Mouse (Mus musculus): ENCODE results near the gene Pde6d. TPM values are rescaled to one million over a fixed set of nuclear protein-coding genes. Genes with fewer than 3 reads are reported as not detected.

Gene Pde6d
- 10 to 100 TPM; 41.7 to 44.1 TPM for total RNA-seq (2021)

DNA sequence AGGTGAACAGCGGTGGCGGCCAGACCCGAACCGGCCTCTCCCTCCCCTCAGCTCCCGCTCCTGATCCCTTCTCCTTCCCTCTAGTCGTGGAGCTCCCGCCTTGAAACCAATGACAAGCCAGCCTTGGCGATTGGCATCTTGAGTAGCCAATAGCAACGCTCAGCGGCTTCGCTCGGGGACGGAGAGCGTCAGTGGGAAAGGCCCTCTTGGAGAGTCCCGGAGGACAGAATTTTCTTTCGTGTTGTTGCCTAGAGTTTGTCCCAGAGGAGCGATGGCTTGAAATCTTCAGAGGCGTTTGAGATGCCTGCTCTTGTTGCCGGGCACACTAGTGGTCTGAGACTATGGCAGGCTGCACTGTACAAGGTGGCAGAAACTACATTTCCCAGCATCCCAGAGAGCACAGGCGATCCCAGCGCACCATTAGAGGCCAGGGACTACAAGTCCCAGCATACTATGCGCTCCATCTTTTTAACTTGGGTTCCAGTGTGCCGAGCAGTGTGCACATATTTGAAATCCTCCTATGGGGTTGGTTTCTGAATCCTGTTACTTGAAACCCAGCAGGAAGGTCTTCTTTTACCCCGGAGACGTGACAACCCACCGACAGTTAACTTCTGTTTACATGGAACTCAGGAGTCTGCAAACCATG, at the start of gene Pde6d, which contains the start of gene Cops7b:
Pde6d (minus strand) TSS at position 179 of the 646 bp plus-strand sequence.
Cops7b (plus strand) TSS at position 454 of the 646 bp plus-strand sequence.
- DNase-seq = peak; percentile 97 to 98
- intact Hi-C loops (cut with DNase I) = loop anchor here (5.0 kb wide), 2 partner anchors 80 to 145 kb away; no protein-coding TSS in a partner anchor

DNA sequence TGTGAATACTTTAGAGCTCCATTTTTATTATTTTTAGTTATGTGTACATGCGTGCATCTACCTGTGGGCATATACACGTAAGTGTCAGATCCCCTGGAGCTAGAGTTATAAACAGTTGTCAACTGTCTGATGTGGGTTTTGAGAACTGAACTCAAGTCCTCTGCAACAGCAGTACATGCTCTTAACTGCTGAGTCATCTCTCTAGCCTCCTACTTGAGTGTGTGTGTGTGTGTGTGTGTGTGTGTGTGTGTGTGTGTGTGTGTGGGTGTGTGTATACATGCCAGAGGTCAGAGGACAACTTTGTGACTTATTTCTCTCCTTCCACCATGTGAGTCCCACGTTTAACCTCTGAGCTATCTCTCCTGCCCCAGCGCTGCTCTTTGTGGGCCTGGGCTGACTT, 48.1 kb upstream of the Pde6d start:
- intact Hi-C loops (cut with DNase I) = no loop called here
- DNase-seq = no peak

DNA sequence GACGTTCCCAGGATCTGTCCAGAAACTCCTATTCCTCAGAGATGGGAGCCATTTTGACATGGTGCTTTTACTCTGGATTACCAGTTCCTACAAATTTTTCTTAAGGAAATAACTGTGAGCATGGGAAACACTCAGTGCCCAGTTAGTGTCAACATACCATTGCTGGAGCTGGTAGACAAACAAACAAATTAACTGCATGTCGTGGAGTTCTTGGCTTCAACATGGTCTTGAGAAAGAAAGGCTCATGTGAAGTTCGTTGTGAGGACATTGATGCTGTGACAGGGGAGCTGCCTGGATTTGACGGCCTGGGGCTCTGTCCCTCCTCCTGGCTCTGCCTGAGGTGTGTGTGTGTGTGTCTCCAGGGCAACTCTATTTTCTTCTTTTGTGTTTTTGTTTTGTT, 47.5 kb upstream of the Pde6d start:
- intact Hi-C loops (cut with DNase I) = no loop called here
- DNase-seq = no peak

DNA sequence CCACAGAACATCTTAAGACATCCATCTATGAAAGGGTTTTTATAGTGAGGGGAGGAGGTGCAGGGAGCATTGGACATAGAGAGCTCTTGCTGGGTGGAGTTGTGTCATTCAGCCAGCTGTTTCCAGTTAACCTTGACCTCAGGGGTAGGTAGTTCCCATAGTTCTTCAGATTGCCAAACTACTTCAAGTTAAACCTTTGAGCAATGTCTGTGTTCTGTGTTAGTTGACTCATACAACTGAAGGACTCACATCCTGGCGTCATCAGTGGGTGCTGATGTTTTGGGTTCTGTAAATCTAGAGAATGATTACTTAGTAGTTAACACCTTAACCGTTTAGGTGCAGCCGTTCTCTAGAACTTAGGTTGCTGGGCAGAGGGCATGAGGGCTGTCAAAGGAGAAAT, 45.8 kb upstream of the Pde6d start:
- no peak for DNase-seq
- intact Hi-C loops (cut with DNase I) = no loop called here

DNA sequence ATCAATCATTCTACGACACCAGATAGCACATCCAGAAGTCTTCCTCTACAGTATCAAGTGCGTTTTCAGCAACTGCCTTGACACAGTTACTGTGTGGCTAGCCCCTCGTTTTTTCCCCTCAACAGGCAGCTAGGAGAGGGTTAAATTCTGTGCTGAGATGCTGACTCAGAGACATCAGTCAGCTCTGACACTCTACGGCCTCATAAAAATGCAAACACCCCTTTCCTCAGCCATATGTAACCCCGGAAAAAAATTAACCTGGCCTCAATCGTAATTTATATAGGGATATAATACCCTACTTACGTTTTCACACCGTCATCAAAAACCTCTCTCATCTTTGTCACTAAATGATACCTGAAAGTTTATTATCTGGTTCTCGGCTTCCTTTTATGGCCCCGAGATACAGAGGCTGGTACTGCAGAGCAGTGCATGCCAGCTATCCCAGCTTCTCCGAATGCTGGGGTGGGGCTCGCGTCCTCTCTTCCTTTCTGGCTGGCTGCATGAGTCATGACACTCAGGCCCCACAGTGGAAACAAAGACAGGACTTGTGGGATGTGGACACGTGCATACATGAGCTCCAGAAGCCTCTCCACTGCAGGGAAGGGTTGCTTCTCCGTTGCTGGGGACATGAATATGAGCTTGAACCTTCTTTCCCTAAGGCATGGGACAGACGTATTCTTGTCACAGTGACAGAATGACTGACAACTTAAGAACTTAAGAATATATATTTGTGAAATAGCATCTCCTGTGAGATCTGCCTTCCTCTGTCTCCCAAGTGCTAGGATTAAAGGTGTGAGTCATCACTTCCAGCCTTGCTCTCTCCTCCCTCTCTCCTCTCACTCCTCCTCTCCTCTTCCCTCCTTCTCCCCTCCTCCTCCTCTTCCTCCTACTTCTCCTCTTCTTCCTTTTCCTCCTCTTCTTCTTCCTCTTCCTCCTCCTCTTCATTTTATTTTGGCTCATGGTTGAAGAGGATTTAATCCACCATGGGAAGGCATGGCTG, 40.9 kb upstream of the Pde6d start:
- intact Hi-C loops (cut with DNase I) = no loop called here
- no peak for DNase-seq

DNA sequence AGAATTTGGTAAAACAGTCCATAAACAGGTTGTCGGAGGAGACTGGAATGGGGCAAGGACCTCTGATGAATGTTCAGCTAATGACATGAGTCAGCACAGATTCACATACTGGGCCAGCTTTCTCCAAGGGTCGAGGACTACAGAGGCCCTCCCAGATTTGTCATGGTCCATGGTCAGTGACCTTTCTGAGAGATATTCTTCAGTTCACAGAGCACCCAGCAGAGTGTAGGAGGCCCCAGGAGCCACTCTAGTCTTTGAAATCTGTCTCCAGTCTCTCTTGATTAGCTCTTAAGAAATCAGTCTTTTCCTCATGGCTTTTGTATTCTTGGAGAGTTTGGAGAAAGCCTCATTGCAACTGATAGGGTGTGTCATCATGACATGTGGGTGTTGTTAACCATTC, 39.9 kb upstream of the Pde6d start:
- intact Hi-C loops (cut with DNase I) = no loop called here
- no peak for DNase-seq

DNA sequence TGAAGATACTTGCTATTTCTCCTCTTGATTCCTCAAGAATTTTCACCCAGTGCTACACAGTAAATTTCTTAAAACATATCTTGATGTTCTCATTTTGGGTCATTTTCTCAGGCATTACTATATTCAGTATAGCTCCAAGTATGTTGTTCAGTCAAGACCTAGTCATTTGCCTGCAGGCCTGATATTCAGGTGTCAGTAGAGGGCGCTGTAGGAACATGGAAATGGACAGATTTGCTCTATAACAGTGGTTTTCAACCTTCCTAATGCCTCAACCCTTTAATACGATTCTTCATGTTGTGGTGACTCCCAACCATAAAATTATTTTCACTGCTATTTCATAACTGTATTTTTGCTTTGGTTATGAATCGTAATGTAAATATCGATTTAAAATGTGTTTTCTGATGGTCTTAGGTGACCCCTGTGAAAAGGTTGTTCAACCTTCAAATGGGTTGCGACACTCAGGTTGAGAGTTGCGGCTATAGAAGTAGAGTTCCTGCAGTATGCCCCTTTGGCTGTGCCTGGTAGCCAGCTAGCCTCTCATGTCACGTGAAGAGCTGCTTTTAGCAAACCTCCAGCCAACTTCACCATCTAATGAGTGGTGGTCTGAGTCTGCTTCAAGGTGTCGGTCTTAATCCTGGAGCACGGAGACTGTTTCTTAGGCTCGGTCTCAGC, 36.2 kb upstream of the Pde6d start:
- DNase-seq = peak; percentile 51 to 61
- intact Hi-C loops (cut with DNase I) = loop anchor here (1.0 kb wide), 1 partner anchor 424 kb away; no protein-coding TSS in a partner anchor

DNA sequence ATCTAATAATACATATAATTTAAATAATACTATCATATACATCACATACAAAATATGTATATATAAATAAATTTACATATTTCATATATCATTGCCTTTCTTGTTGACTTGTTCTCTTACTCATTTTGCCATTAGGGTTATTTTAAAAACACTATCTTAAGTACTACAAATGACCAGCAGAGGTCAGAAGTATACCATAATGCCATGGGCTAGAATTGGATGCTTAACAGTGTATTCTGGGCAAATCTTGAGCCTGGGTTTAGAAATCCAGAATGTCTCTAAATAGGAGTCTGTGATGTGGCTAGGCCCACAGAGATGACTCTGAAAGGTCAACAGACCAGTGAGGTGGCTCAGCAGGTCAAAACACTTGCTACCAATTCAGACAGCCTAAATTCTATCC, 31.8 kb upstream of the Pde6d start:
- DNase-seq = no peak
- intact Hi-C loops (cut with DNase I) = loop anchor here (2.0 kb wide), 1 partner anchor 573 kb away; no protein-coding TSS in a partner anchor

DNA sequence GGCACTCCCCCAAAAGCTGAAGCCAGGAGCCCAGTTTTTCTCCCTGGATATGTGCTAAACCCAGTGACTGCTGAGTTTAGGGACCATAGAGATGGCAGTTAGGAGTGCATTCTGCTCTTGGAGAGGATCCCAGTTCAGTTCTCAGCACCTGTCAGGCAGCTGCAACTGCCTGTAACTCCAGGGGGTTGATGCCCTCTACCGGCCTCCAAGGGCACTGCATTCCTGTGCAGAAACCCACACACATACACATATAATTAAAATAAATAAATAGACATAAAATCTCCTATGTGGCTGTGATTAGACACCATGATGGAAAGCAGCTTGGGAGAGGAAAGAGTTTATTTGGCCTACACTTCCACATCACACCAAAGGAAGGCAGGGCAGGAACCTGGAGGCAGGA, 29.7 kb upstream of the Pde6d start:
- intact Hi-C loops (cut with DNase I) = no loop called here
- DNase-seq = no peak

DNA sequence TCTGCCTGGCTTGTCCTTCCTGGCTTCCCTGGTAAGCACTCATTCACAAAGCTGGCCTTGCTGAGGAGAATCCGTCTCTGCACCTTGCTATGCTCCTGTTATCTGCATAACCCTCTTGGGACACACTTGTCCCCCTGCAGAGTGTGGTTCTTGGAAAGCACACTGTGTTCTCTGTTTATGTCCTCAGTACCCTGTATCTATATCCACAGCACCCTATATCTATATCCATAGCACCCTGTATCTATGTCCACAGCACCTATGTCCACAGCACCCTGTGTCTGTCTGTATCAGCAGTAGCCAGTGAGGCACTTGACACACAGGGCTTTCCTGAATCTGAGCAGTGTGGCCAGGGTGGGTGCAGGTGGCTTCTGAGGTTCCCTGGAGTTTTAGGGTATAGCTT, 28.5 kb upstream of the Pde6d start:
- DNase-seq = no peak
- intact Hi-C loops (cut with DNase I) = no loop called here

DNA sequence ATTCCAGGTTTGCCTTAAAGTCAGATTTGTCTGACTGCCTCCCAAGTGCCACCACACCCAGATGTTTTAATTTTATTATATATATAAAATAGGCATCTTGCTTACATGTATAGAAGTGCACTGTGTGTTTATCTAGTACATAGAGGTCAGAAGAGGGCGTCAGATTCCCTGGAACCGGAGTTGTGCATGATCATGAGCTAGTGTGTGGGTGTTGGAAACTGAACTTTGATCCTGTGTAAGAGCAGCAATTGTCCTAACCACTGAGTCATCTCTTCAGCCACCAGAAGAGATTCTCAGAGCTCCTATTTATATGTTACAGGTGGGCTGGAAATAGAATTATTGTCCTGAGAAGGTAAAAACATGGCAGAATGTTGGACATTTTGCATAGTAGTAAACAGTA, 17.7 kb upstream of the Pde6d start:
- intact Hi-C loops (cut with DNase I) = no loop called here

DNA sequence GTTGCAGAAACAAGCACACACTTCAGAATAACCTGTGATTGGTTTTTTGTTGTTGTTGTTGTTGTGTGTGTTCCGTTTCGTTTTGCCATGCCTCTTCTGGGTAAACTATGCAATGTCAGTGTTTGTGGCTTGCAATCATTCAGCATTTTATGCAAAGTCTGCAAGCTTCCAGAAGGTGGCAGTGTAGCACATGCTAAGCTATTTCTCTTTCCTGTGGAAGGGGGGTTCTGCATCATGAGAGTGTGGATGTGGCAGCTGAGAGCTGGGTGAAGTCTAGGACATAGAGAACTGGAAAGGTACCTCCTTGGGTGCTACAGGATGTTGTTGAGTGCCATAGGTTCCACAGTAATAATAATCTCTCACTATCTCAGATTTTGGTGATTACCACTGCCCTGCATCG, 16.1 kb upstream of the Pde6d start:
- intact Hi-C loops (cut with DNase I) = no loop called here
- DNase-seq = no peak

More for the DNA sequence above, 17.7 kb upstream of the Pde6d start:
- DNase-seq = no peak

DNA sequence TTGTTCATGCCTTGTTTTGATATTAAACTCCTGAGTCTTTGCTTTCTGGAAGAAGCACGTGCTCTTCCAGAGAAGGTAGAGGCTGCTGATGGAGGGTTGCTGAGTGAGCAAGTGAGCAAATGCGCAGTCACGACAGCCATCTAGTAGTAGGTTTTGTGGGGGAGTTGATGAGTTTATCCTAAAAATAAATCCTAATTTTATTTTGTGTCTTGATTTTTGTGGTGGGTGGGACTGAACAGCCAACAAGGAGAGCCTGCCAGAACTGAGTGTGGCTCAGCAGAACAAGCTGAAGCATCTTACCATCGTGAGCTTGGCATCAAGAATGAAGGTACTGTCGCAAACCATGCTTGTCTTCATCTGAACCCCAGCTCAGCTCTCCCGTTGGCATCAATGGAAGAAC, 14.1 kb upstream of the Pde6d start:
- intact Hi-C loops (cut with DNase I) = no loop called here

DNA sequence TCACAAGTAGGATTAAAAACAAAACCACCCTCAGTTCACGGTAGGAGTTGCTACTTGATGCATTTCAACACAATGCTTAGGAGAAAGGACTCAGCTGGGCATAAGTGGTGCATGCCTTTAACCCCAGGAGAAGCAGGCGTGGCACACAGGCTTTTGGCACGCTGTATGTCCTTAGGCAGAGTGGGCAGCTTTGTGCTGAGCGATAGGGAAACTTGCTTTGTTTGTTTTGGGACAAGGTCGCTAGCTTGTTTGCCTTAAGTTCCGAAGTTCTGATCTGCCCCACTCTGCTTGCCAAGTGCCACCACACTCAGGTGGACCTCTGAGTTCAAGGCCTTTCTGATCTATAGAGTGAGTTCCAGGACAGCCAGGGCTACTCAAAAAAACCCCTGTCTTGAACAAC, 12.9 kb upstream of the Pde6d start:
- no peak for DNase-seq
- intact Hi-C loops (cut with DNase I) = no loop called here

More for the DNA sequence above, 14.1 kb upstream of the Pde6d start:
- DNase-seq = no peak

DNA sequence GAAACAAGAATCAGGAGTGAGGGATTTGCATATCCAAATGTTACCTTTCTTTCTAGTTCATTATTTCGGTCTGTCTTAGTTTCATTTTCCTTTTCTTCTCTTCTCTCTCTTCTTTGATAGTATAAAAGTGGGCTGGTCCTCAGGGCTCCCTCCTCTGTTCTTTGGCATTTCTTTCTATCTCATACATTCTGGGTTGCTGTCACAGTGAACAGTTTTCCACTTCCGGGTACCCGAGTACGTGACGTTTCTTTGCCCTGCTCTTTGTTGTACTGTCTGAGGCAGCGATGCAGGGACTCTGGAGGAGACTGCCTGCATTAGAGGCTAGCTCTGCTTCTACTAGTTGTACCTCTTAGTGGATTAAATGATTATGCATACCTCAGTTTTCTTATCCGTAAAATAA, 12.1 kb upstream of the Pde6d start:
- intact Hi-C loops (cut with DNase I) = no loop called here
- no peak for DNase-seq

DNA sequence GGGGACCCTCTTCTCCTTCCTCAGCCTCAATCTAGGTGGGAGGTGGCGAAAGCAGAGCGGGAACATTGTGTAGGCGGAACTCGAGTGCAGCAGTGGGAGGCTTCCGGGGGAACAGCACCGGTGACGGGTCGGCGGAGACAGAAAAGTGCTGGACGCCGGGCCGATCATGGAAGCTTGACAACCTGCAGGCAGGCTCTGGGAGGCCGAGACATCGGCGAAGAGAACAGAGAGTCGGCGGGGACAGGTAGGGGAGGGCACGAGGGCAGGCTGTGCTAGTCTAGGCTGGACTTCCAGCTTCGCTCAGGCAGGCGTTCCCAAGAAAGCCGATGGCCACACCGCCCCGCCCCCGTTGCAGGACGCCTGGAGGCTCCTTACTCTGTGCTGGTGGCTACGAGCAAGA, 4.6 kb upstream of the Pde6d start:
- intact Hi-C loops (cut with DNase I) = no loop called here
- peak; percentile 83 for DNase-seq

DNA sequence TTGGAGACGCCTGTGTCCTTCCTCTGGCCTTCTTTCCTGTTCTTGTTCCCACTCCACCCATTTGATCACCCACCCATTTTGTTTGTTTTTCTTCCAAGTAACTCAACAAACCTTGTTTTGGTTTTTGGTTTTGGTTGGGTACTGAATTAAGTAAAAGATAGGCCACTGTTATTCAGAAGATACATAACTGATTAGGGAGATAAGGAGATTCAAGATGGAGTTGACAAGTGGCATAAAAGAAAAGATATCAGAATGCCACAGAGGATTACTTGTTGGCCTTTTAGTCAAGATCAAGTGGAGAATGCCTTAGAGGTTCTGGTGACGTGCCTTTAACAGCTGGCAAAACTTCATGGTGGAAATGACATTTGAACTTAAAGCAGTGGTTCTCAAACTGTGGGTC, 1.3 kb upstream of the Pde6d start:
- DNase-seq = no peak
- intact Hi-C loops (cut with DNase I) = loop anchor here (5.0 kb wide), 2 partner anchors 81 to 146 kb away; no protein-coding TSS in a partner anchor

DNA sequence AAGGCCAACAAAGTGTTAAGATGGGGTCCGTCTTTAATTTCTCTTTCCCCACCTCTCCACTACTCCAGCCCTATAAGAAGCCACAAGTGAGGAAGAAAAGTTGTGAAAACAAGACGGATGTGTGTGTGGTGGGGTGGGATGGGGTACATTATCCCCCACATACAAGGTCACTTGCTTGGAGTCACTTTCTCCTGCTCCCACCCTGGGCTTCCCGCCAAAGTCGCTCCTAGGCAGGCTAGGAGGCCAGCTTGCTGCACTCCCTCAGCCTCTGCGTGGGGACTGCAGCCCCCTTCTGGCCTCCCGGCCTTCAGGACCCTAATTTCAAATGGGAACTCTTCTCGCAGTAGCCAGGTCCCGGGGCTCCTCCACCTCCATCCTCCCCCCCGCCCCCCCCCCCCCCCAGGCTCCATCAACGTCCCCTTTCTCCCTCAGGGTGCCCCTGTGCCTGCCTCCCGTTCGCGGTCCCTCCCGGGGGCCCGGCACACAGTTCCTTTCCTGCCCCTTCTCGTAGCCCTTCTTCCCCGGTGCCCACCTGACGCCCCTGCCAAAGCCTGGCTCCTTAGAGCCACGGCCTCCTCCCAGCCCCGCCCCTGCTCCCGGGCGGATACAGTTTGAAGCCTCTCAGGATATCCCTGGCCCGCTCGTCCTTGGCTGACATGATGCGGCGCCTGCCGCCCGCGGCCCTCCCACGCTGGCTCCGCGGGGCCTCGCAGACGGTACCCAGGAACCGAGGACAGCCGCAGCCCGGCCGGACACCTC, 558 bp downstream of the Pde6d start:
- intact Hi-C loops (cut with DNase I) = loop anchor here (5.0 kb wide), 2 partner anchors 80 to 145 kb away; no protein-coding TSS in a partner anchor
- DNase-seq = no peak

DNA sequence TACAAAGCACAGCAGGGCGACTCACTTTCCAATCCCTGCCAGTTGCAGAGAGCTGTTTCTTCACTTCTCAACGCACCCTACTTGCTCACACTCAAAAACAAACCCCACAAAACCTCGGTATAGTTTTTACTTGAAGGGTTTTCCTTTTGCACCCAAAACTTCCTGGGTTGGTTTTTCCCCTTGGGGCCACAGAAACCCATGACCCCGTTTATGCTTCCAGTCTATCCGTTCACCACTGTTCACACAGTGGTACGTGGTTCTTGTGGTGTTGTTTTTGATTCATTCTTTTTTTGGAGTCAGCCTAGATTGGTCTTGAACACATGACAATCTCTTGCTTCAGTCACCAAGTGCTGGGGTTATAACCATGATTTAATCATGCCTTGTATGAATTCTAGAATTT, 2.0 kb downstream of the Pde6d start:
- intact Hi-C loops (cut with DNase I) = loop anchor here (5.0 kb wide), 2 partner anchors 78 to 143 kb away; no protein-coding TSS in a partner anchor
- no peak for DNase-seq

DNA sequence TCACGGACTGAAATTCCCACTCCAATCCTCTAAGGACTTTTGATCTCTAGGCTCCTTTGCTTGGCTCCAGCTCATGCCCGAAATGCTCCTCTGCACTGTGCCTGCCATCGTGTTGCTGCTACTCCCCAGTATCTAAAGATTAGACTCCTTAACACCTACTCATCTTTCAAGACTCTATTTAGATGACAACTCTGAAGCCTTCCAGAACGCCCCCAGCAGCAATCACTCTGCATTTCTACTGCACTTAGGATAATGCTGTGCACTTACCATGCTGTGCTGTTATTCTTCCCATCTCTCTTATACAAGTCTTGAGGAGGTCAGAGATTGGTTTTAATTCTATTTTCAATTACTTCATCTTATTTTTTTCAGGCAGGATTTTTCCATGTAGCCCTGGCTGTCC, 10.5 kb downstream of the Pde6d start:
- intact Hi-C loops (cut with DNase I) = no loop called here
- DNase-seq = no peak
